Mouse (Mus musculus) neural tube, embryonic 15.5 days (tissue): ENCODE data around the gene Ccdc50. TPM values are rescaled to one million over a fixed set of nuclear protein-coding genes. Genes with fewer than 3 reads are reported as not detected.

Source experiments
- ATAC-seq: fragments of 200-750 bp; cut with Nextera tagmentation; 2 replicates; pipeline ENCODE4 v1.8.0; 2017; ENCODE audit warnings: mild to moderate bottlenecking, moderate TSS enrichment, moderate library complexity; ENCODE audit not compliant: low FRiP score
- H3K27ac ChIP-seq: fragments of 300-500 bp; sonication (generic); replicated peaks from 2 replicates; pipeline ENCODE4 v1.5.1; 2015; ENCODE audit warnings: mild to moderate bottlenecking, inconsistent platforms
- H3K27me3 ChIP-seq: fragments of 300-500 bp; sonication (generic); replicated peaks from 2 replicates; pipeline ENCODE4 v1.6.1; 2015; ENCODE audit warnings: inconsistent platforms
- H3K36me3 ChIP-seq: fragments of 300-500 bp; sonication (generic); 2 replicates; pipeline ENCODE4 v1.6.1; 2015; ENCODE audit warnings: inconsistent platforms
- H3K4me1 ChIP-seq: fragments of 300-500 bp; sonication (generic); 2 replicates; pipeline ENCODE4 v1.6.1; 2015; ENCODE audit warnings: inconsistent platforms
- H3K4me2 ChIP-seq: fragments of 300-500 bp; sonication (generic); 2 replicates; pipeline ENCODE4 v1.6.1; 2015; ENCODE audit warnings: inconsistent platforms, mild to moderate bottlenecking, moderate library complexity
- H3K4me3 ChIP-seq: fragments of 300-500 bp; sonication (generic); replicated peaks from 2 replicates; pipeline ENCODE4 v1.5.1; 2015; ENCODE audit warnings: mild to moderate bottlenecking, inconsistent platforms
- H3K9ac ChIP-seq: fragments of 300-500 bp; sonication (generic); replicated peaks from 2 replicates; pipeline ENCODE4 v1.6.1; 2015; ENCODE audit warnings: mild to moderate bottlenecking, inconsistent platforms
- H3K9me3 ChIP-seq: fragments of 300-500 bp; sonication (generic); replicated peaks from 2 replicates; pipeline ENCODE4 v1.6.1; 2016; ENCODE audit warnings: inconsistent platforms
- WGBS: fragments of 180-500 bp; shearing (Covaris S2); methylation state at CpG from one replicate; pipeline ENCODE4 v1.1.7; 2015; ENCODE audit warnings: mixed read lengths; 5-methylcytosine and 5-hydroxymethylcytosine counted together
- polyA plus RNA-seq: library from polyadenylated mRNA; unstranded; fragments of >200 nt; fragmentation: Nextera tagmentation; extraction: Ambion mirVana; gene quantifications from 2 replicates; pipeline ENCODE4 v1.2.1, GENCODE M21; 2015

Ccdc50 gene
- polyA plus RNA-seq, 1 experiment from 2014 or later, result 38.4 TPM

DNA sequence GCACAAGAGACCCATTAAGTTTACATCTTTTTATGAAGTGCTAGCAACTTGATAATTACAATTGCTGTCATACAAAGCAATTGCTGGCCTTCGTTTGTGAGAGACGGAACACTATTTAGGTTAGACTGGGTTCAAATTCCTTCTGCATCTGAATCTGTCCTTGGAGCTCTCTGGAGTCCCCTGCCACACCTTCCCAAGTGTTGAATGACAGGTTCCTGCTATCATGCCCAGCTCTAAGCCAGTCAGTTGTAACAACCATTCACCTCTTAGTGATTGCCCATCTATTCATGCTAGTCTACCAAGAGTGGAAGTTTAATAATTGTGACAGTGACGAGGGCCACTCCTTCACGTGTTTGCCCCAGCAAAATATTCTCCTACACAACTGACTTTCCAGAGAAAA, 6.5 kb upstream of the Ccdc50 start:
- Histone ChIP-seq H3K9ac (no peak overlapping the region), H3K27ac (no peak overlapping the region), H3K36me3 (no peaks in the 10 kb centered on the region), H3K4me3 (no peak overlapping the region), H3K9me3 (no peaks in the 10 kb centered on the region), H3K4me2 (no peak overlapping the region), H3K4me1 (no peaks in the 10 kb centered on the region), H3K27me3 (no peaks in the 10 kb centered on the region)
- WGBS, result 84% methylated on average over 4 of the region's 4 CpGs
- no peak for ATAC-seq

DNA sequence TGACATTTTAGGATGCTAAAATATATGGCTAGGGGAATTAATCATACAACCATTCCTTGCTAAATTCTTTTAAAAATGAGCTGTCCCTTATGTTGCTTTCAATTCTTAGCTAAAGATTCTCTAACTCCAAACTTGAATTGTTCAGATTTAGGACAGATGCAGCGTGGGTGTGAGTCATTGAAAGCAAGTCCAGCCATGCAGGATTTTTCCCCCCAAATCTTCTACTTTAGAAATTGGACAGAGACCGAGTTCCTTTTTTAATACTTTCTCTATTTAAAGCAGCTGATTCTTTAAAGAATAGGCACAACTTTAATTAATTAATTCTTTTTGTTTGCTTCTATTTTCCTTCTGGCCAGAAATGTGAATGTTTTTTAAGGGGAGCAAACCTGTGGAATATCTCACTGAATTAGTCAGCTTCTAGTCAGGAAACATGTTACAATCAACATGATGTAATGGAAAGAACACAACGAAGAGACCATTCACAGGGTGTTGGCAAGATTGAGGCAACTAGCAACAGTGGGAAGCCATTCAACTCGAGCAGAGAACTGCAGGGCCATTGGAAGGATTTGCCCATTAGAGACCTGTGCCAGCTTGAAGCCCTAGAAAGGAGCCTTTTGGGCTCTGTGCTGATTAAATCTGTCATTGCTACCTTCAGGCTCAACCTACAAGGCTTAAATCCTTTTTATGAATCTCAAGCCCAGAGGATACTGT, 3.6 kb upstream of the Ccdc50 start:
- no peak overlapping the region for H3K4me2 ChIP-seq
- no peaks in the 10 kb centered on the region for H3K27me3 ChIP-seq
- WGBS, result 73% methylated on average over 4 of the region's 4 CpGs
- no peaks in the 10 kb centered on the region for H3K9me3 ChIP-seq
- ATAC-seq, result no peak
- H3K9ac ChIP-seq, result no peak overlapping the region
- H3K36me3 ChIP-seq, result no peaks in the 10 kb centered on the region
- no peak overlapping the region for H3K4me3 ChIP-seq
- H3K27ac ChIP-seq, result no peak overlapping the region
- H3K4me1 ChIP-seq, result peaks cover 10% of the 10 kb centered on the region

DNA sequence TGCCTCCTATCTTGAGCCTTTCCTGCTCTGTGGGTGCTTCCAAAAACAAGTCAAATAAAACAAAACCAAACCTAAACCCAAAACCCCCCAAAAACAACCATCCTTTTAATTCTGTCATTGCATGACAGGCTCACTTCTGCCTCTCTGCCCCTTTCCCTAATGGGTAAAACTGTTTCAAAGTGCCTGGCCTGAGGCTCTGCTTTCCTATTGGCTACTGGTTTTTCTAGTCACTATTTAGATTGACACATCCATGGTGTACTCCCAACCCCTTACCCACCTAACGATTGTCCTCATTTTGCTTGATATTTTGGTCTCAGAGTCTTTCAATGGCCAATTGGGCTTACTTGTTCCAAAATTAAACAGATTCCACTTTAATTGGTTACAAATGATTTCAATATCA, 3.0 kb upstream of the Ccdc50 start:
- Histone ChIP-seq H3K4me1 (peaks cover 16% of the 10 kb centered on the region), H3K4me3 (no peak overlapping the region), H3K9me3 (no peaks in the 10 kb centered on the region), H3K36me3 (no peaks in the 10 kb centered on the region), H3K27ac (no peak overlapping the region), H3K4me2 (no peak overlapping the region), H3K9ac (no peak overlapping the region), H3K27me3 (no peaks in the 10 kb centered on the region)
- whole genome bisulfite sequencing, result 82% methylated on average over 1 of the region's 1 CpGs
- ATAC-seq, result no peak

DNA sequence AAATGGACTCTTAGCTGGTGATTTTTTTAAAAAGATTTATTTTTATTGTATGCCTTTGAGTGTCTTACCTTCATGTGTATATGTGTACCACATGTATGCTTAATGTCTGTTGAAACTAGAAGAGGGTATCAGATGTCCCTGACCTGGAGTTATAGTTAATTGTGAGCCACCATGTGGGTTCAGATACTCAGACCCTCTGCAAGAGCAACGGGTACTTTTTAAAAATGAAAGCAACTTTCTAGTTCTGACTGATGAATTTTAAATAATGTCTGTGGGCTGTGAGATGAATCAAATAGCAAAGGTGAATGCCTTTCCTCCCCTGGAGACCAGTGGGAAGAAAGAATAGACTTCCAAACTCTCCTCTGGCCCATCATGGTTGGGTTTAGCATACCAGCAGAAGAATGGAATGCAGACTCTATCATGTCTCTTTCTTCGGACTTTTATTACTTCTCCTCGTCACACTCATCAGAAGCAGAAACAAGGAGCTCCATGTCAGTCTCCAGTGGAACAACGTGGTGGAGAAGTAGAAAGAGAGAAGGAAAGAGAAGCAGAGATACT, 1.7 kb upstream of the Ccdc50 start:
- Histone ChIP-seq H3K36me3 (no peaks in the 10 kb centered on the region), H3K4me1 (peaks cover 27% of the 10 kb centered on the region), H3K9ac (no peak overlapping the region), H3K4me3 (no peak overlapping the region), H3K9me3 (no peaks in the 10 kb centered on the region), H3K27ac (no peak overlapping the region), H3K4me2 (no peak overlapping the region), H3K27me3 (no peaks in the 10 kb centered on the region)
- WGBS, result 72% methylated on average over 4 of the region's 4 CpGs
- ATAC-seq, result no peak

- Histone ChIP-seq H3K4me3 (peak overlapping the region; percentile 96), H3K9ac (peak overlapping the region; percentile 8; the same call in 1 of the 2 replicates), H3K36me3 (no peaks in the 10 kb centered on the region), H3K4me1 (peaks cover 32% of the 10 kb centered on the region), H3K4me2 (peak overlapping the region; percentile 71), H3K9me3 (no peaks in the 10 kb centered on the region), H3K27ac (peak overlapping the region; percentile 97), H3K27me3 (no peaks in the 10 kb centered on the region)
- 0 out of 2 replicates have a peak, but pooled peaks have one; percentile 8 for ATAC-seq
- 51% methylated on average over 12 of the region's 12 CpGs for WGBS
These were observed 746 bp upstream of the Ccdc50 start for GRCm38 (mm10) chr16:27387634-27388611.

DNA sequence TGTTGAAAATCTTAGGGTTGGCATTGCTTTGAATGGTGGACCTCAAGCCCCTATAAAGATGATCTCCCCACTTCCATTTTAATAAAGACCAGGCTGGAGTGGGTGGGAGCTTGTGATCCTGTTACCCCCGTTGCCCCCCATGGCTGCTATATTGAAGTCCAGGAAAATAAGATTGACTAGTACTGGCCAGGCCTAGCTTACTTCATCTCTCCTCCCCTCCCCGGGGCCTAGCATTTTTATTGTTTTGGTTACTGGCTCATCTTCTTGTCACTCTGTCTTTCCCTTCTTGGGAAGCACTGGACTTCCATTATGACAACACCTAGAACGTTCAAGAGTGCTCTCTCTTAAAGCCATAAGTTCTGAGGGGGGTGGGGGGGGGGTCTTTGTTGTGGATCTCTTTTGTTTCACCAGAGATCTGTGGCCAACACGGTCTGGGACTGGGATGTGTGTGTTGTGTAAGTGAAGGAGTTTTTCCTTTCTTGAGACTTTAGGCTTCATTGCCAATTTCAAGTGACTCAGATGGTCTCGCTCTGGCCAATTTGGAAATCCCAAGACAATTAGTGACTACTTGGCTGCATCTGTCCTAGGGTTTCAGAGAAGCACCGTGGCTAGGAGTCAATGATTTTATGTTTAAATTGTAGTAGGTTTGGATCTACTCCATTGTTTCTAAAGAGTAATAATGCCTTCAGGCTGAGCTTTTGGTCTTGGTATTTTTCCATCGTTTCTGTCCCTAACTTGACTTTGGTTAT, 1.0 kb downstream of the Ccdc50 start:
- Histone ChIP-seq H3K4me2 (peak overlapping the region; percentile 71), H3K4me1 (peaks cover 37% of the 10 kb centered on the region), H3K27me3 (no peaks in the 10 kb centered on the region), H3K9me3 (no peaks in the 10 kb centered on the region), H3K27ac (peak overlapping the region; percentile 97), H3K9ac (peak overlapping the region; percentile 99), H3K36me3 (no peaks in the 10 kb centered on the region), H3K4me3 (peak overlapping the region; percentile 96)
- 12% methylated on average over 7 of the region's 7 CpGs for WGBS
- no peak; the same call in none of the 2 replicates for ATAC-seq

DNA sequence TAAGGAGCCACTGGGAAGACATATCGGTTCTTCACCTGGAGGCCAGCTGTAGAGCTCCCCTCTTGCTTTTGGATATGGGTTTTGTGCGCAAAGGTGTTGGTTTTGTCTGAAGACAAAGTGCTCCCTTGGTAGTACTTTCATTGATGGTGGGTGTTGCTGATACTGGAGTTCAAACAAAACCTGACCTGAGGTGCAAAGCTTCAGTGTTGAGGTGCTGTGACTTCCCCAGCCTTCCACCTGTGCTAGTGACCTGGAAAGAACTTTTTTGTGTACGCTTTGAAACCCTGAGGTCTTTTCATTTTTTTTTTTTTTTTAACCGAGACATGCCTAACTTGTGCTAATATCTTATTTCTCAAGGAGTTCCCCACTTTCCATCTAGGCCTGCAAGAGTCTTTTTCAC, 1.6 kb downstream of the Ccdc50 start:
- Histone ChIP-seq H3K4me2 (peak overlapping the region; percentile 71), H3K27ac (no peak overlapping the region), H3K9ac (peak overlapping the region; percentile 99; the same call in 1 of the 2 replicates), H3K9me3 (no peaks in the 10 kb centered on the region), H3K4me1 (peaks cover 37% of the 10 kb centered on the region), H3K27me3 (no peaks in the 10 kb centered on the region), H3K36me3 (no peaks in the 10 kb centered on the region), H3K4me3 (peak overlapping the region; percentile 96)
- ATAC-seq, result no peak
- WGBS, result 81% methylated on average over 4 of the region's 4 CpGs

DNA sequence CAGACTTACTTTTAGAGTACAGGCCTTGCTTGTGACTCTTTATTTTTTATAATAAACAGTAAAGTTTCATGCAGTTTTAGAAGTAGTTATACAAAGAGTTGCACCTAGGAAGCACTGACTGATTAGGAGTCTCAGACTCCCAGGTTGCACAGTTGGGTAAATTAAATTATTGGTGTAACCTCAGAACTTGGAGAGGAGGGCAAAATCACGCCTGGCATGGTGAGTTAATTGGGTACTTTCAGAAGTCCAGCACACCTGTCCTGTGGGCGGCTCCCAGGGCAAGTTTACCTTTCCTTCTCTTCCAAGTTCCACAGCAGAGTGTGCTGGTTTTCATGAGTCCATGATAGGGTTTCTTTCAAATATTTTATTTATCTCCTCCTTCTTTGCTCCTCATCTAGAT, 3.2 kb downstream of the Ccdc50 start:
- 0 out of 2 replicates have a peak, but pooled peaks cover 2% of the 10 kb centered on the region for H3K36me3 ChIP-seq
- H3K9me3 ChIP-seq, result no peaks in the 10 kb centered on the region
- H3K4me1 ChIP-seq, result peaks cover 37% of the 10 kb centered on the region
- 89% methylated on average over 2 of the region's 2 CpGs for WGBS
- no peak overlapping the region for H3K4me3 ChIP-seq
- H3K27ac ChIP-seq, result no peak overlapping the region
- no peak for ATAC-seq
- no peaks in the 10 kb centered on the region for H3K27me3 ChIP-seq
- H3K4me2 ChIP-seq, result peak overlapping the region; percentile 7
- no peak overlapping the region for H3K9ac ChIP-seq

DNA sequence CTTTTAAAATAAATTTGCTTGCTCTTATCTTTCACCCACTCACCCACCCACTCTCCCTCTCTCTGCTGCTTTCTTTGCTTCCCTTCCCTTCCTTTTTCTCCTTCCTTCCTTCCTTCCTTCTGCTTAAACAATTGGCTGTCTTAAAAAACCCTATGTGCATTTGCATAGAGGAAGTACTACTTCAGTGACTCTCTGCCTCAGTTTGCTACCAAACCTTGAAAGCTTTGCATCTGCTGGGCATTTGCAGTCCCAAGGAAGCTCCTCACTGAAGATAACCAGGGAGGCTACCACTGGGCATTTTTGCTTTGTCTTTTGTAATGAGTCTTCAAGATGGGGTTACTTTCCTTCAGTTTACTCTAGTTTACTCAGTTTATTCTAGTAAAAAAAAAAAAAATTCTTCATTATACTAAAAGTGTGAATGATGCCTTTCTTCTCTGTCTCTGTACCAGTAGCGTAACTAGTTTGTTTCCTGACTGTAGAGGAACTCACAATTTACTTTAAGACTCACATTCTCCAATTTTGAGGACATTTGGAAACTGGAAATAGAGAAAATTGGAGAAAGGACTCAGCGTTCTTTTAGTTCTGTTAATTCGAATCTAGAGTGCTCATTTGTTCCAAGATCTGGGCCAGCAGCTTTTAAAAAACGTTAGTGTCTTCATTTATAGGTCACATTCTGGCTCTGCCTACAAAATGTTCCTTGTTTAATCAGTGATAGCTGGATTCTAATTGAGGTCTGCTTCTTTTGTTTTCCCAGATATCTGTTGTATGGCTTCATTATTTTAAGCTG, 6.8 kb downstream of the Ccdc50 start:
- WGBS, result 92% methylated on average over 4 of the region's 4 CpGs
- H3K9ac ChIP-seq, result no peak overlapping the region
- no peaks in the 10 kb centered on the region for H3K9me3 ChIP-seq
- 0 out of 2 replicates have a peak, but pooled peaks cover 2% of the 10 kb centered on the region for H3K36me3 ChIP-seq
- ATAC-seq, result no peak
- no peak overlapping the region for H3K4me3 ChIP-seq
- no peak overlapping the region for H3K4me2 ChIP-seq
- H3K4me1 ChIP-seq, result peaks cover 24% of the 10 kb centered on the region
- no peaks in the 10 kb centered on the region for H3K27me3 ChIP-seq
- H3K27ac ChIP-seq, result no peak overlapping the region

GRCm38 (mm10) chr16:27396951-27397350, 8.3 kb downstream of the Ccdc50 start:
- no peak for ATAC-seq
- Histone ChIP-seq H3K4me3 (no peak overlapping the region), H3K9me3 (no peaks in the 10 kb centered on the region), H3K36me3 (0 out of 2 replicates have a peak, but pooled peaks cover 2% of the 10 kb centered on the region), H3K27me3 (no peaks in the 10 kb centered on the region), H3K4me2 (no peak overlapping the region), H3K9ac (no peak overlapping the region), H3K27ac (no peak overlapping the region), H3K4me1 (peaks cover 14% of the 10 kb centered on the region)
- WGBS, result 100% methylated on average over 1 of the region's 1 CpGs
